In genomic region chr4:10873920-10874665, GRCm38 (mm10) we compare ENCODE assay signal across 8 mouse cellular contexts. TPM values are rescaled to one million over a fixed set of nuclear protein-coding genes. Genes with fewer than 3 reads are reported as not detected.
DNase-seq lines count a peak whose midpoint lies in the region; ATAC-seq and TF ChIP-seq lines count a peak whose summit lies in the region.

Gene 2610301B20Rik, plus strand, starts transcription at chr4:10874498.

- no peaks in the 10 kb centered on the region for H3K9me3 ChIP-seq in embryonic facial prominence, embryonic 14.5 days (ENCODE audit: control insufficient read depth, low read length)
- H3K9me3 ChIP-seq in limb, embryonic 14.5 days (ENCODE audit: control insufficient read depth, low read length): no peaks in the 10 kb centered on the region
- H3K9me3 ChIP-seq in midbrain, postnatal 0 days (ENCODE audit: low read length): no peaks in the 10 kb centered on the region

- H3K9ac ChIP-seq in embryonic facial prominence, embryonic 14.5 days (ENCODE audit: low read depth, low read length): peak within 1 kb of the TSS; percentile 92
- H3K9ac ChIP-seq in limb, embryonic 14.5 days (ENCODE audit: low read depth, low read length, severe bottlenecking): peak within 1 kb of the TSS; percentile 89
- peak within 1 kb of the TSS; percentile 95 for H3K9ac ChIP-seq in midbrain, postnatal 0 days (replicated peaks; ENCODE audit: low read length, poor library complexity, severe bottlenecking)

- peak; percentile 86 for ATAC-seq in embryonic facial prominence, embryonic 14.5 days (ENCODE audit: low read depth)
- ATAC-seq in limb, embryonic 14.5 days (ENCODE audit: low FRiP score, low read depth): peak; percentile 91
- ATAC-seq in midbrain, postnatal 0 days (ENCODE audit: low FRiP score): peak; percentile 92

- TF ChIP-seq CTCF in midbrain, postnatal 0 days (IDR thresholded peaks at IDR 0.05): peak; percentile 30; the same call in 1 of the 2 replicates

- WGBS in embryonic facial prominence, embryonic 14.5 days: under 1% methylated on average over 53 of the region's 68 CpGs
- WGBS in limb, embryonic 14.5 days: under 1% methylated on average over 64 of the region's 68 CpGs
- WGBS in midbrain, postnatal 0 days: under 1% methylated on average over 60 of the region's 68 CpGs

- H3K36me3 ChIP-seq in embryonic facial prominence, embryonic 14.5 days (ENCODE audit: control insufficient read depth, insufficient read depth, low read length): no peaks in the 10 kb centered on the region
- H3K36me3 ChIP-seq in limb, embryonic 14.5 days (ENCODE audit: control insufficient read depth, insufficient read depth, low read length): no peaks in the 10 kb centered on the region
- no peaks in the 10 kb centered on the region for H3K36me3 ChIP-seq in midbrain, postnatal 0 days (ENCODE audit: insufficient read depth, low read length)

- peak; percentile 95 for DNase-seq in 3T3-L1 (ENCODE audit: low read depth, low spot score)
- DNase-seq in adrenal gland, postnatal 4 days (ENCODE audit: low spot score in 2 of 2): peak; percentile 82 to 87
- peak; percentile 96 for DNase-seq in embryonic facial prominence, embryonic 14.5 days (ENCODE audit: low spot score)
- peak; percentile 93 for DNase-seq in heart, adult 8-10 months (ENCODE audit: low spot score)
- DNase-seq in kidney, adult 9 months: peak; percentile 93
- DNase-seq in limb, embryonic 14.5 days (ENCODE audit: low spot score): peak; percentile 91
- DNase-seq in midbrain, postnatal 0 days (ENCODE audit: low spot score): peak; percentile 96
- peak; percentile 83 to 89 for DNase-seq in spleen, postnatal 14 days (ENCODE audit: low spot score in 2 of 2)

- H3K27me3 ChIP-seq in embryonic facial prominence, embryonic 14.5 days (replicated peaks; ENCODE audit: control insufficient read depth, insufficient read depth, low read length): no peaks in the 10 kb centered on the region
- no peaks in the 10 kb centered on the region for H3K27me3 ChIP-seq in limb, embryonic 14.5 days (ENCODE audit: control insufficient read depth, insufficient read depth, low read length)
- H3K27me3 ChIP-seq in midbrain, postnatal 0 days (ENCODE audit: insufficient read depth, low read length): no peaks in the 10 kb centered on the region

- H3K4me2 ChIP-seq in embryonic facial prominence, embryonic 14.5 days (ENCODE audit: low read depth, low read length): peak within 1 kb of the TSS; percentile 71
- H3K4me2 ChIP-seq in limb, embryonic 14.5 days (replicated peaks; ENCODE audit: low read depth, low read length, severe bottlenecking): peak within 1 kb of the TSS; percentile 83
- H3K4me2 ChIP-seq in midbrain, postnatal 0 days (ENCODE audit: low read depth, low read length, poor library complexity, severe bottlenecking): peak within 1 kb of the TSS; percentile 67

- peak within 1 kb of the TSS; percentile 86 for H3K4me3 ChIP-seq in embryonic facial prominence, embryonic 14.5 days (ENCODE audit: low read depth, low read length)
- H3K4me3 ChIP-seq in limb, embryonic 14.5 days (replicated peaks; ENCODE audit: low read length): peak within 1 kb of the TSS; percentile 95
- peak within 1 kb of the TSS; percentile 83 for H3K4me3 ChIP-seq in midbrain, postnatal 0 days (ENCODE audit: low read depth, low read length)

- TF ChIP-seq POLR2A in limb, embryonic 14.5 days (IDR thresholded peaks at IDR 0.05; ENCODE audit: borderline replicate concordance, extremely low read depth, insufficient read depth, insufficient read length): 0 out of 2 replicates have a peak, but pooled peaks have one; percentile 68

- peaks cover 4% of the 10 kb centered on the region for H3K4me1 ChIP-seq in embryonic facial prominence, embryonic 14.5 days (ENCODE audit: control insufficient read depth, insufficient read depth, low read length)
- peaks cover 11% of the 10 kb centered on the region for H3K4me1 ChIP-seq in limb, embryonic 14.5 days (ENCODE audit: control insufficient read depth, insufficient read depth, low read length)
- H3K4me1 ChIP-seq in midbrain, postnatal 0 days (ENCODE audit: insufficient read depth, low read length): peaks cover 6% of the 10 kb centered on the region; the same call in 1 of the 2 replicates

- peak within 1 kb of the TSS; percentile 100 for H3K27ac ChIP-seq in embryonic facial prominence, embryonic 14.5 days (replicated peaks; ENCODE audit: low read depth, low read length)
- peak within 1 kb of the TSS; percentile 99 for H3K27ac ChIP-seq in limb, embryonic 14.5 days (replicated peaks; ENCODE audit: low read depth, low read length)
- H3K27ac ChIP-seq in midbrain, postnatal 0 days (ENCODE audit: low read depth, low read length): peak within 1 kb of the TSS; percentile 100

RNA-seq across cellular contexts. Expression of gene 2610301B20Rik, which starts in this region (rescaled TPM):
- 10 to 100 TPM; 21.5 to 24.5 TPM for total RNA-seq in adrenal gland, postnatal 4 days (2021)
- 36.2 and 38.3 TPM in 2 replicates for polyA plus RNA-seq in embryonic facial prominence, embryonic 14.5 days (2014; fragmentation: Nextera tagmentation; extraction: Ambion mirVana)
- 1 to 10 TPM; 6.1 to 9.5 (median 7.2) TPM for total RNA-seq in heart, adult 8-10 months (2022)
- 24.3 and 25.2 TPM in 2 replicates for polyA plus RNA-seq in limb, embryonic 14.5 days (2012; rRNA removed)
- 30.4 and 30.7 TPM in 2 replicates for polyA plus RNA-seq in limb, embryonic 14.5 days (2014; fragmentation: Nextera tagmentation; extraction: Ambion mirVana)
- 28.6 and 32.5 TPM in 2 replicates for total RNA-seq in midbrain, postnatal 0 days (2014; rRNA removed)
- 36.0 and 37.0 TPM in 2 replicates for polyA plus RNA-seq in midbrain, postnatal 0 days (2015; fragmentation: Nextera tagmentation; extraction: Ambion mirVana)

Comparison
In these comparisons a context has a peak if more than half of its experiments do, and no peak if none do; other contexts are left out.
1. Peak in every context shown above with its lines: DNase-seq, ATAC-seq, H3K4me3 ChIP-seq and H3K27ac ChIP-seq.